Mouse (Mus musculus): Measurements from ENCODE around the gene Elk3. TPM values are rescaled to one million over a fixed set of nuclear protein-coding genes. Genes with fewer than 3 reads are reported as not detected.

Elk3 gene
- total RNA-seq, 1 experiment: 15.7 TPM

GRCm38 (mm10) chr10:93289404-93289803, 21.5 kb downstream of the Elk3 start:
- in situ Hi-C loops (cut with MboI; ENCODE audit: low sequenced_read_pairs in 2 of 2, unreplicated experiment in 2 of 2): loop anchor here (10.0 kb wide), 2 partner anchors 215 to 225 kb away; no protein-coding TSS in a partner anchor
- TF ChIP-seq ZC3H11A (IDR thresholded peaks at IDR 0.05; ENCODE audit: borderline replicate concordance, low read depth, low read length) (no peak), HCFC1 (IDR thresholded peaks at IDR 0.05; ENCODE audit: borderline replicate concordance, insufficient read depth, low read length) (no peak), MAFK (IDR thresholded peaks at IDR 0.05; ENCODE audit: insufficient read depth, low read depth, low read length) (no peak), CHD2 (IDR thresholded peaks at IDR 0.05; ENCODE audit: low read depth, low read length) (no peak), ZNF384 (IDR thresholded peaks at IDR 0.05; ENCODE audit: low read depth, low read length) (no peak)
- no peaks in the 10 kb centered on the region for H3K36me3 ChIP-seq (ENCODE audit: control insufficient read depth, insufficient read depth, low read length, poor library complexity, severe bottlenecking)

GRCm38 (mm10) chr10:93288336-93288735, 22.6 kb downstream of the Elk3 start:
- in situ Hi-C loops (cut with MboI; ENCODE audit: low sequenced_read_pairs in 2 of 2, unreplicated experiment in 2 of 2): loop anchor here (10.0 kb wide), 2 partner anchors 214 to 224 kb away; no protein-coding TSS in a partner anchor
- Histone ChIP-seq H3K4me3 (ENCODE audit: insufficient read depth in 1 of 2, low read depth in 1 of 2, low read length in 2 of 2, poor library complexity in 1 of 2, severe bottlenecking in 1 of 2) (no peak overlapping the region), H3K36me3 (ENCODE audit: control insufficient read depth, insufficient read depth, low read length, poor library complexity, severe bottlenecking) (no peaks in the 10 kb centered on the region), H3K27ac (ENCODE audit: insufficient read depth, low read depth, low read length, poor library complexity, severe bottlenecking) (no peak overlapping the region), H3K9me3 (ENCODE audit: control insufficient read depth, insufficient read depth, low read depth, low read length) (no peaks in the 10 kb centered on the region), H3K9ac (ENCODE audit: insufficient read depth, low read depth, low read length, poor library complexity, severe bottlenecking) (no peak overlapping the region), H3K4me1 (ENCODE audit: control insufficient read depth in 2 of 2, insufficient read depth in 2 of 2, low read length in 2 of 2, poor library complexity in 1 of 2) (peaks cover 0 to 5% of the 10 kb centered on the region in 2 experiments; a peak in 1 of 4 replicates)
- no peak for DNase-seq (ENCODE audit: low read depth, low spot score)
- TF ChIP-seq CHD2 (IDR thresholded peaks at IDR 0.05; ENCODE audit: low read depth, low read length) (no peak), ZC3H11A (IDR thresholded peaks at IDR 0.05; ENCODE audit: borderline replicate concordance, low read depth, low read length) (no peak), ZNF384 (IDR thresholded peaks at IDR 0.05; ENCODE audit: low read depth, low read length) (no peak), MAFK (IDR thresholded peaks at IDR 0.05; ENCODE audit: insufficient read depth, low read depth, low read length) (no peak), HCFC1 (IDR thresholded peaks at IDR 0.05; ENCODE audit: borderline replicate concordance, insufficient read depth, low read length) (no peak)

More at GRCm38 (mm10) chr10:93289404-93289803, 21.5 kb downstream of the Elk3 start:
- Histone ChIP-seq H3K9ac (ENCODE audit: insufficient read depth, low read depth, low read length, poor library complexity, severe bottlenecking) (no peak overlapping the region), H3K4me1 (ENCODE audit: control insufficient read depth in 2 of 2, insufficient read depth in 2 of 2, low read length in 2 of 2, poor library complexity in 1 of 2) (peaks cover 0 to 7% of the 10 kb centered on the region in 2 experiments; a peak in 3 of 4 replicates), H3K27ac (ENCODE audit: insufficient read depth, low read depth, low read length, poor library complexity, severe bottlenecking) (no peak overlapping the region), H3K4me3 (ENCODE audit: insufficient read depth in 1 of 2, low read depth in 1 of 2, low read length in 2 of 2, poor library complexity in 1 of 2, severe bottlenecking in 1 of 2) (no peak overlapping the region), H3K9me3 (ENCODE audit: control insufficient read depth, insufficient read depth, low read depth, low read length) (no peaks in the 10 kb centered on the region)
- no peak for DNase-seq (ENCODE audit: low read depth, low spot score)

DNA sequence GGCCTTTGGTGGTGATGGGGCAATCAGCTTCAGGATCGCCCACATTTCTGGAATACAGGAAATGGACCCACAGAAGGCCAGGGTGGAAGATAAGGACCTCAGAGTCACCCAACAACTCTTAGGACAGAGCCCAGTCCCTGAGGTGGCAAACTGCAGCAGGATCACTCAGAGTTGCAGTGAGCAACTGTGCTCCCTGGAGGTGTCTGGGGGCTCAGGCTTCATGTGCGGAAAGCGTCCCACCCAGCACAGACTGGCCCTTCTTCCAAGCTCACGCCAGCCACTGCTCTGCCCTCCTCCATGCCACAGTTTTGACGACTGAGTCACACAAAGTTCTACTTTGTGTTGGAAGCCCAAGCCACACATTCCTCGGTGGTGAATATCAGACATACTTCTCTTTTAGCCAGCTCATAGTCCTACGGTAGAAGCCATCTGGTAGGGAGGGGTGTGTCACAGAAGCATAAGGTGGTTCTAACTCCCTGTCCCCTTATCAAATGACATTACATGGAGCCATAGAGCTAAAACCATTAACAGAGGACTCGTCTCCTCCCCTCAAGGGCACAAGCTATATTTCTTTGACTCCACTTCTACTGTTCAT, 23.3 kb downstream of the Elk3 start:
- TF ChIP-seq HCFC1 (IDR thresholded peaks at IDR 0.05; ENCODE audit: borderline replicate concordance, insufficient read depth, low read length): no peak
- TF ChIP-seq MAFK (IDR thresholded peaks at IDR 0.05; ENCODE audit: insufficient read depth, low read depth, low read length): no peak
- no peak for TF ChIP-seq CHD2 (IDR thresholded peaks at IDR 0.05; ENCODE audit: low read depth, low read length)
- TF ChIP-seq ZC3H11A (IDR thresholded peaks at IDR 0.05; ENCODE audit: borderline replicate concordance, low read depth, low read length): no peak
- TF ChIP-seq ZNF384 (IDR thresholded peaks at IDR 0.05; ENCODE audit: low read depth, low read length): no peak
- Histone ChIP-seq H3K9me3 (ENCODE audit: control insufficient read depth, insufficient read depth, low read depth, low read length) (no peaks in the 10 kb centered on the region), H3K4me1 (ENCODE audit: control insufficient read depth in 2 of 2, insufficient read depth in 2 of 2, low read length in 2 of 2, poor library complexity in 1 of 2) (peaks cover 0 to 3% of the 10 kb centered on the region in 2 experiments; a peak in 1 of 4 replicates), H3K36me3 (ENCODE audit: control insufficient read depth, insufficient read depth, low read length, poor library complexity, severe bottlenecking) (no peaks in the 10 kb centered on the region), H3K9ac (ENCODE audit: insufficient read depth, low read depth, low read length, poor library complexity, severe bottlenecking) (no peak overlapping the region), H3K4me3 (ENCODE audit: insufficient read depth in 1 of 2, low read depth in 1 of 2, low read length in 2 of 2, poor library complexity in 1 of 2, severe bottlenecking in 1 of 2) (no peak overlapping the region), H3K27ac (ENCODE audit: insufficient read depth, low read depth, low read length, poor library complexity, severe bottlenecking) (no peak overlapping the region)
- in situ Hi-C loops (cut with MboI; ENCODE audit: low sequenced_read_pairs in 2 of 2, unreplicated experiment in 2 of 2): loop anchor here (10.0 kb wide), 2 partner anchors 213 to 223 kb away; no protein-coding TSS in a partner anchor
- DNase-seq (ENCODE audit: low read depth, low spot score): no peak

DNA sequence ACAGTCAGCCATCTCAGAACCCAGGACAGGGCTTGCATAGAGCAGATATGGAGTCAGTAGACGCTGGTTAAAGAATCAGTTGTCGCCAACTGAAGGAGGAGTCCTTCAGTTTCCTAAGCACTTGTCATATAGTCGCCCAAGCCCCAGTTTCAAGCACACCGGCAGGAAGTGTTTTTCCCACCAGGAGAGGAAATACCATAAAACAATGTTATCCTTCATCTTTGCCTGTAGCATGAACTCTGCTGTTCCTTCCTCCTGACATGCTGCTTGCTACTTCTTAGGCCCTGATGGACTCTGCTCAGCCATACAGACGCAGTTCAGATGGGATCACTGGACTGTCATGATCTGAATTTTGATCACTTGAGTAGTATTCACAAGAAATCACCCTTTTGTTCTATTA, 25.4 kb downstream of the Elk3 start:
- TF ChIP-seq CHD2 (IDR thresholded peaks at IDR 0.05; ENCODE audit: low read depth, low read length): no peak
- TF ChIP-seq ZNF384 (IDR thresholded peaks at IDR 0.05; ENCODE audit: low read depth, low read length): no peak
- TF ChIP-seq HCFC1 (IDR thresholded peaks at IDR 0.05; ENCODE audit: borderline replicate concordance, insufficient read depth, low read length): no peak
- TF ChIP-seq MAFK (IDR thresholded peaks at IDR 0.05; ENCODE audit: insufficient read depth, low read depth, low read length): no peak
- TF ChIP-seq ZC3H11A (IDR thresholded peaks at IDR 0.05; ENCODE audit: borderline replicate concordance, low read depth, low read length): no peak
- no peak overlapping the region for H3K9ac ChIP-seq (ENCODE audit: insufficient read depth, low read depth, low read length, poor library complexity, severe bottlenecking)
- H3K9me3 ChIP-seq (ENCODE audit: control insufficient read depth, insufficient read depth, low read depth, low read length): no peaks in the 10 kb centered on the region
- H3K27ac ChIP-seq (ENCODE audit: insufficient read depth, low read depth, low read length, poor library complexity, severe bottlenecking): no peak overlapping the region
- no peaks in the 10 kb centered on the region for H3K4me1 ChIP-seq (ENCODE audit: control insufficient read depth in 2 of 2, insufficient read depth in 2 of 2, low read length in 2 of 2, poor library complexity in 1 of 2)
- no peak overlapping the region for H3K4me3 ChIP-seq (ENCODE audit: insufficient read depth in 1 of 2, low read depth in 1 of 2, low read length in 2 of 2, poor library complexity in 1 of 2, severe bottlenecking in 1 of 2)
- no peaks in the 10 kb centered on the region for H3K36me3 ChIP-seq (ENCODE audit: control insufficient read depth, insufficient read depth, low read length, poor library complexity, severe bottlenecking)
- DNase-seq (ENCODE audit: low read depth, low spot score): no peak
- in situ Hi-C loops (cut with MboI; ENCODE audit: low sequenced_read_pairs in 2 of 2, unreplicated experiment in 2 of 2): loop anchor here (10.0 kb wide), 2 partner anchors 211 to 221 kb away; no protein-coding TSS in a partner anchor
